Mouse (Mus musculus) intestine, postnatal 0 days (tissue): ENCODE measurements at regions not wholly inside any gene's neighbourhood (a gene's known extent, or its start where the extent isn't known, plus 50 kb on each side); places are given as distances from the start of the nearest gene placed in this dataset.

Experiments
- ATAC-seq: fragments of 200-750 bp; cut with Nextera tagmentation; 2 replicates; pipeline ENCODE4 v1.8.0; 2017; ENCODE audit warnings: mild to moderate bottlenecking, moderate TSS enrichment, moderate library complexity
- H3K27ac ChIP-seq: fragments of 300-500 bp; sonication (generic); 2 replicates; pipeline ENCODE4 v1.5.1; 2014; ENCODE audit warnings: mild to moderate bottlenecking, low read depth, low read length, moderate library complexity
- H3K27me3 ChIP-seq: fragments of 300-500 bp; sonication (generic); replicated peaks from 2 replicates; pipeline ENCODE4 v1.6.1; 2014; ENCODE audit warnings: low read length, mixed read lengths; ENCODE audit not compliant: control insufficient read depth, insufficient read depth
- H3K36me3 ChIP-seq: fragments of 300-500 bp; sonication (generic); 2 replicates; pipeline ENCODE4 v1.6.1; 2014; ENCODE audit warnings: mild to moderate bottlenecking, moderate library complexity; ENCODE audit not compliant: control insufficient read depth, insufficient read depth
- H3K4me1 ChIP-seq: fragments of 300-500 bp; sonication (generic); replicated peaks from 2 replicates; pipeline ENCODE4 v1.6.1; 2014; ENCODE audit warnings: antibody characterized with exemption, low read length, mixed read lengths; ENCODE audit not compliant: control insufficient read depth, insufficient read depth
- H3K4me2 ChIP-seq: fragments of 300-500 bp; sonication (generic); replicated peaks from 2 replicates; pipeline ENCODE4 v1.6.1; 2014; ENCODE audit warnings: low read depth, mild to moderate bottlenecking, moderate library complexity
- H3K4me3 ChIP-seq: fragments of 300-500 bp; sonication (generic); 2 replicates; pipeline ENCODE4 v1.5.1; 2014; ENCODE audit warnings: low read depth, low read length
- H3K9ac ChIP-seq: fragments of 300-500 bp; sonication (generic); 2 replicates; pipeline ENCODE4 v1.6.1; 2014; ENCODE audit warnings: mild to moderate bottlenecking, low read depth, low read length
- H3K9me3 ChIP-seq: fragments of 300-500 bp; sonication (generic); 2 replicates; pipeline ENCODE4 v1.6.1; 2016; ENCODE audit warnings: mixed run types; ENCODE audit not compliant: control insufficient read depth
- CTCF ChIP-seq: sonication (generic); IDR thresholded peaks from 2 replicates; pipeline ENCODE4 v1.5.1; 2016; ENCODE audit warnings: low read depth, mild to moderate bottlenecking, control low read depth, antibody characterized with exemption, moderate library complexity
- WGBS: fragments of 180-500 bp; shearing (Covaris S2); extraction: QIAGEN DNeasy Blood & Tissue Kit; methylation state at CpG from one replicate; pipeline ENCODE4 v1.1.7; 2014; 5-methylcytosine and 5-hydroxymethylcytosine counted together

- H3K4me3 ChIP-seq = no peak overlapping the region
- H3K27me3 ChIP-seq = no peaks in the 10 kb centered on the region
- H3K4me2 ChIP-seq = no peak overlapping the region
- ATAC-seq = no peak
- H3K4me1 ChIP-seq = no peaks in the 10 kb centered on the region
- no peak overlapping the region for H3K27ac ChIP-seq
- no peaks in the 10 kb centered on the region for H3K36me3 ChIP-seq
- TF ChIP-seq CTCF = no peak
- no peaks in the 10 kb centered on the region for H3K9me3 ChIP-seq
- no peak overlapping the region for H3K9ac ChIP-seq
- 77% methylated on average over 3 of the region's 3 CpGs for WGBS
Observed at GRCm38 (mm10) chr2:117827278-117827677, 284.4 kb upstream of the Thbs1 start.

DNA sequence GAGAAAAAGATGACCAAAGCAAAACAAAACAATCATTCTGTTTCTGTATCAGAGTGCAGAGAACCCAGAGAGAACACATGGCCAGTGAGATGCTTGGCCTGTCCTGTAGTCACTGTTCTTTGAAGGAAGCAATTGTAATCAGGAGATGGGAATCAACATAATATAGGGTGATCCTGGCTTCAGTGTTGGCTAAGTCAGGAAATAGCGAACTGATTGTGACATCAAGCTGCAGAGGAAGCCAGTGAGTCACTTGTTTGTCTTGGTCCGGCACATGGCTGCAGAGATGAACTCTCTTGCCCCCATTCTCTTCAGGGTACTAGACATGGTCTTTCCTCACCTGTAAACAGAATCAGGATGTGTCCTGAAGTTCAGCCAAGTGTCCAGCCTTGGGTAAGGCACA lies 273.3 kb upstream of the Thbs1 start:
- Histone ChIP-seq H3K9me3 (no peaks in the 10 kb centered on the region), H3K36me3 (no peaks in the 10 kb centered on the region), H3K9ac (no peak overlapping the region), H3K27ac (no peak overlapping the region), H3K4me1 (no peaks in the 10 kb centered on the region), H3K4me2 (no peak overlapping the region), H3K4me3 (no peak overlapping the region), H3K27me3 (no peaks in the 10 kb centered on the region)
- WGBS = 51% methylated on average over 2 of the region's 2 CpGs
- no peak for TF ChIP-seq CTCF
- no peak for ATAC-seq

- TF ChIP-seq CTCF = no peak
- H3K9ac ChIP-seq = no peak overlapping the region
- H3K27ac ChIP-seq = no peak overlapping the region
- no peaks in the 10 kb centered on the region for H3K36me3 ChIP-seq
- no peak overlapping the region for H3K4me2 ChIP-seq
- no peaks in the 10 kb centered on the region for H3K27me3 ChIP-seq
- no peak overlapping the region for H3K4me3 ChIP-seq
- 85% methylated on average over 1 of the region's 1 CpGs for WGBS
- ATAC-seq = no peak
- no peaks in the 10 kb centered on the region for H3K4me1 ChIP-seq
- no peaks in the 10 kb centered on the region for H3K9me3 ChIP-seq
Observed at GRCm38 (mm10) chr2:117840406-117840805, 271.3 kb upstream of the Thbs1 start.

DNA sequence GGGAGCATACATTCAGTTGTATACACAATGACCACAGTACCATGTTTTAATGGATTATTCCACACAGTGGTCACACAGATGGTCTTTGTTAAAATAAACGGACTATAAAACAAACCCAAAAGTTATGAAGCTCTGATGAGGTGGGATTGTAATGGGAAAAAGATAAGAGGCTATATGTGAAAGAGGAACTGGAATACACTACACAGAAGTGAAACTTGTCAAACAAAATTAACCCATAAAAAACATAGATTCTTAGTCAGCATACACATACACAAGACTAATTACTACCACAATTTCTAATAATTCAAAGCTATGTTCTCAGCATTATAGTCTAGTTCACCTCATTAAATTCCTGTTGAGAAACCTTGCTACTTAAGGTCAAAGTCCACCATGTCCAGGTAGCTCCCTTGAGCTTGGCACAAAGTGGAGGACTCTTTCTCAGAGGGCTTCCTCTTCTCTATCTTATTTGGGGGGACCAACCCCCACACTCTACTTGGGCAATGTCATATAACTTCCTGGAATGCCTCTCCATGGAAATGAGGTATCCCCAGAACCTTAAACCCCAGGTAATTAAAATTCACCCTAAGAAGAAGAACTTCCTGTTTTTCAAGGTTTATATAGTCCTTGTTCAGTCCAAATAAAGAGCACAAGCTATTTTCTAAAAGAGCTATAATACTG lies 269.2 kb upstream of the Thbs1 start:
- Histone ChIP-seq H3K27ac (no peak overlapping the region), H3K36me3 (no peaks in the 10 kb centered on the region), H3K4me3 (no peak overlapping the region), H3K9ac (no peak overlapping the region), H3K4me1 (no peaks in the 10 kb centered on the region), H3K9me3 (no peaks in the 10 kb centered on the region), H3K27me3 (no peaks in the 10 kb centered on the region), H3K4me2 (no peak overlapping the region)
- 67% methylated on average over 1 of the region's 1 CpGs for WGBS
- no peak for TF ChIP-seq CTCF
- no peak for ATAC-seq

- Histone ChIP-seq H3K4me1 (no peaks in the 10 kb centered on the region), H3K27me3 (no peaks in the 10 kb centered on the region), H3K27ac (no peak overlapping the region), H3K36me3 (no peaks in the 10 kb centered on the region), H3K9ac (no peak overlapping the region), H3K9me3 (no peaks in the 10 kb centered on the region), H3K4me2 (no peak overlapping the region), H3K4me3 (no peak overlapping the region)
- ATAC-seq = no peak
- no peak for TF ChIP-seq CTCF
- WGBS = 71% methylated on average over 1 of the region's 1 CpGs
Observed at GRCm38 (mm10) chr2:117852442-117852841, 259.2 kb upstream of the Thbs1 start.

GRCm38 (mm10) chr2:117862301-117862700 lies 249.4 kb upstream of the Thbs1 start:
- no peak for TF ChIP-seq CTCF
- Histone ChIP-seq H3K27me3 (no peaks in the 10 kb centered on the region), H3K9ac (no peak overlapping the region), H3K36me3 (no peaks in the 10 kb centered on the region), H3K4me1 (no peaks in the 10 kb centered on the region), H3K27ac (no peak overlapping the region), H3K4me3 (no peak overlapping the region), H3K9me3 (no peaks in the 10 kb centered on the region), H3K4me2 (no peak overlapping the region)
- no peak for ATAC-seq
- 75% methylated on average over 3 of the region's 3 CpGs for WGBS

DNA sequence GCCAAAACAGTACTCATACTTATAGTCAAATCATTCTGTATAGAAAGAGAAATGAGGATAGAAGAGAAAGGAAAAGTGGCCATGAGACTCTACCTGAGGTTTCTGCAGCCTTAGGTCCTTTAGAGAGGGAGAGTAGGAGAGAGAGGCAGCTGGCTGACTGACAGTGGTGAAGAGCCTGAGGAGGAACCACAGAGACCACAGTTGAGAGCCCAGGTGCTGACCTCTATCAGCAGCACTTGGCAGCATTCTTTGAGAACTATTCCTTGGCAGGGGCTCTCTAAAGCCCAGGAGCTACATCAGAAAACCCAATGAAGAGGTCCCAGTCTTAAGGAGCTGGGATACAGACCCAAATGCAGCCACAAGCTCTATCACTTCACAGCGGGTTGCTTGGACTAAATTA lies 246.6 kb upstream of the Thbs1 start:
- H3K27ac ChIP-seq = no peak overlapping the region
- H3K4me3 ChIP-seq = no peak overlapping the region
- H3K4me1 ChIP-seq = no peaks in the 10 kb centered on the region
- 93% methylated on average over 1 of the region's 1 CpGs for WGBS
- H3K9me3 ChIP-seq = no peaks in the 10 kb centered on the region
- no peak for ATAC-seq
- H3K4me2 ChIP-seq = no peak overlapping the region
- no peaks in the 10 kb centered on the region for H3K36me3 ChIP-seq
- H3K9ac ChIP-seq = no peak overlapping the region
- no peaks in the 10 kb centered on the region for H3K27me3 ChIP-seq
- no peak for TF ChIP-seq CTCF
